Mouse (Mus musculus): ENCODE measurements around the gene Ppp2r2c. TPM values are rescaled to one million over a fixed set of nuclear protein-coding genes. Genes with fewer than 3 reads are reported as not detected.

The Ppp2r2c gene
- polyA plus RNA-seq, 1 experiment: not detected

GRCm38 (mm10) chr5:36867561-36867960 is 752 bp upstream of the Ppp2r2c start:
- no peak overlapping the region for H3K4me3 ChIP-seq (replicated peaks)
- peaks cover 63% of the 10 kb centered on the region for H3K27me3 ChIP-seq (ENCODE audit: control insufficient read depth)
- no peaks in the 10 kb centered on the region for H3K9me3 ChIP-seq (ENCODE audit: control insufficient read depth, low read length)
- no peaks in the 10 kb centered on the region for H3K4me1 ChIP-seq (ENCODE audit: control insufficient read depth)
- no peaks in the 10 kb centered on the region for H3K36me3 ChIP-seq (ENCODE audit: control insufficient read depth)
- no peak for TF ChIP-seq TAL1 (IDR thresholded peaks at IDR 0.05; ENCODE audit: low read length)
- no peak for TF ChIP-seq GATA1 (IDR thresholded peaks at IDR 0.05; ENCODE audit: low read length)

- Histone ChIP-seq H3K4me3 (replicated peaks) (no peak overlapping the region), H3K27me3 (ENCODE audit: control insufficient read depth) (peaks cover 64% of the 10 kb centered on the region), H3K4me1 (ENCODE audit: control insufficient read depth) (no peaks in the 10 kb centered on the region), H3K36me3 (ENCODE audit: control insufficient read depth) (no peaks in the 10 kb centered on the region), H3K9me3 (ENCODE audit: control insufficient read depth, low read length) (no peaks in the 10 kb centered on the region)
- TF ChIP-seq TAL1 (IDR thresholded peaks at IDR 0.05; ENCODE audit: low read length): no peak
- TF ChIP-seq GATA1 (IDR thresholded peaks at IDR 0.05; ENCODE audit: low read length): no peak
These were observed 869 bp downstream of the Ppp2r2c start for GRCm38 (mm10) chr5:36869186-36869577.

GRCm38 (mm10) chr5:36869578-36870236 is 1.4 kb downstream of the Ppp2r2c start:
- TF ChIP-seq TAL1 (IDR thresholded peaks at IDR 0.05; ENCODE audit: low read length) (no peak), GATA1 (IDR thresholded peaks at IDR 0.05; ENCODE audit: low read length) (no peak)

GRCm38 (mm10) chr5:36870916-36871315 is 2.6 kb downstream of the Ppp2r2c start:
- peaks cover 62% of the 10 kb centered on the region for H3K27me3 ChIP-seq (ENCODE audit: control insufficient read depth)
- H3K9me3 ChIP-seq (ENCODE audit: control insufficient read depth, low read length): no peaks in the 10 kb centered on the region
- no peak for TF ChIP-seq GATA1 (IDR thresholded peaks at IDR 0.05; ENCODE audit: low read length)
- no peak for TF ChIP-seq TAL1 (IDR thresholded peaks at IDR 0.05; ENCODE audit: low read length)
- H3K4me1 ChIP-seq (ENCODE audit: control insufficient read depth): no peaks in the 10 kb centered on the region
- no peaks in the 10 kb centered on the region for H3K36me3 ChIP-seq (ENCODE audit: control insufficient read depth)
- no peak overlapping the region for H3K4me3 ChIP-seq (replicated peaks)

More at GRCm38 (mm10) chr5:36869578-36870236, 1.4 kb downstream of the Ppp2r2c start:
- H3K27me3 ChIP-seq (ENCODE audit: control insufficient read depth): peaks cover 64% of the 10 kb centered on the region
- H3K36me3 ChIP-seq (ENCODE audit: control insufficient read depth): no peaks in the 10 kb centered on the region
- no peak overlapping the region for H3K4me3 ChIP-seq (replicated peaks)
- H3K4me1 ChIP-seq (ENCODE audit: control insufficient read depth): no peaks in the 10 kb centered on the region
- H3K9me3 ChIP-seq (ENCODE audit: control insufficient read depth, low read length): no peaks in the 10 kb centered on the region

- Histone ChIP-seq H3K9me3 (ENCODE audit: control insufficient read depth, low read length) (no peaks in the 10 kb centered on the region), H3K27me3 (ENCODE audit: control insufficient read depth) (peaks cover 12% of the 10 kb centered on the region), H3K4me1 (ENCODE audit: control insufficient read depth) (no peaks in the 10 kb centered on the region), H3K36me3 (ENCODE audit: control insufficient read depth) (no peaks in the 10 kb centered on the region), H3K4me3 (replicated peaks) (no peak overlapping the region)
- TF ChIP-seq GATA1 (IDR thresholded peaks at IDR 0.05; ENCODE audit: low read length) (no peak), TAL1 (IDR thresholded peaks at IDR 0.05; ENCODE audit: low read length) (no peak)
These were observed 7.6 kb downstream of the Ppp2r2c start for GRCm38 (mm10) chr5:36875956-36876355.

- TF ChIP-seq TAL1 (IDR thresholded peaks at IDR 0.05; ENCODE audit: low read length) (no peak), GATA1 (IDR thresholded peaks at IDR 0.05; ENCODE audit: low read length) (no peak)
- Histone ChIP-seq H3K36me3 (ENCODE audit: control insufficient read depth) (no peaks in the 10 kb centered on the region), H3K4me1 (ENCODE audit: control insufficient read depth) (no peaks in the 10 kb centered on the region), H3K27me3 (ENCODE audit: control insufficient read depth) (peaks cover 4% of the 10 kb centered on the region), H3K4me3 (replicated peaks) (no peak overlapping the region), H3K9me3 (ENCODE audit: control insufficient read depth, low read length) (no peaks in the 10 kb centered on the region)
These were observed 8.6 kb downstream of the Ppp2r2c start for GRCm38 (mm10) chr5:36876777-36877396.

GRCm38 (mm10) chr5:36877641-36878040 is 9.3 kb downstream of the Ppp2r2c start:
- Histone ChIP-seq H3K4me3 (replicated peaks) (no peak overlapping the region), H3K36me3 (ENCODE audit: control insufficient read depth) (no peaks in the 10 kb centered on the region), H3K27me3 (ENCODE audit: control insufficient read depth) (peaks cover under 1% of the 10 kb centered on the region), H3K9me3 (ENCODE audit: control insufficient read depth, low read length) (no peaks in the 10 kb centered on the region), H3K4me1 (ENCODE audit: control insufficient read depth) (no peaks in the 10 kb centered on the region)
- TF ChIP-seq GATA1 (IDR thresholded peaks at IDR 0.05; ENCODE audit: low read length) (no peak), TAL1 (IDR thresholded peaks at IDR 0.05; ENCODE audit: low read length) (no peak)

GRCm38 (mm10) chr5:36878801-36879200 is 10.5 kb downstream of the Ppp2r2c start:
- Histone ChIP-seq H3K27me3 (ENCODE audit: control insufficient read depth) (no peaks in the 10 kb centered on the region), H3K4me1 (ENCODE audit: control insufficient read depth) (no peaks in the 10 kb centered on the region), H3K4me3 (replicated peaks) (no peak overlapping the region), H3K9me3 (ENCODE audit: control insufficient read depth, low read length) (no peaks in the 10 kb centered on the region), H3K36me3 (ENCODE audit: control insufficient read depth) (no peaks in the 10 kb centered on the region)
- TF ChIP-seq TAL1 (IDR thresholded peaks at IDR 0.05; ENCODE audit: low read length): no peak
- no peak for TF ChIP-seq GATA1 (IDR thresholded peaks at IDR 0.05; ENCODE audit: low read length)

- H3K4me1 ChIP-seq (ENCODE audit: control insufficient read depth): no peaks in the 10 kb centered on the region
- no peak overlapping the region for H3K4me3 ChIP-seq (replicated peaks)
- H3K9me3 ChIP-seq (ENCODE audit: control insufficient read depth, low read length): no peaks in the 10 kb centered on the region
- H3K27me3 ChIP-seq (ENCODE audit: control insufficient read depth): no peaks in the 10 kb centered on the region
- H3K36me3 ChIP-seq (ENCODE audit: control insufficient read depth): no peaks in the 10 kb centered on the region
- TF ChIP-seq TAL1 (IDR thresholded peaks at IDR 0.05; ENCODE audit: low read length) (no peak), GATA1 (IDR thresholded peaks at IDR 0.05; ENCODE audit: low read length) (no peak)
These were observed 12.3 kb downstream of the Ppp2r2c start for GRCm38 (mm10) chr5:36880622-36881021.

All from erythroblast, embryonic 14.5 days (primary cell).